Mouse (Mus musculus): ENCODE results near the gene Chst7. TPM values are rescaled to one million over a fixed set of nuclear protein-coding genes. Genes with fewer than 3 reads are reported as not detected.
A peak's percentile ranks its signal among the peaks of the same experiment; 100 is the strongest.

Gene Chst7
- total RNA-seq (2021) = 1 to 10 TPM; 2.9 to 5.6 TPM

DNA sequence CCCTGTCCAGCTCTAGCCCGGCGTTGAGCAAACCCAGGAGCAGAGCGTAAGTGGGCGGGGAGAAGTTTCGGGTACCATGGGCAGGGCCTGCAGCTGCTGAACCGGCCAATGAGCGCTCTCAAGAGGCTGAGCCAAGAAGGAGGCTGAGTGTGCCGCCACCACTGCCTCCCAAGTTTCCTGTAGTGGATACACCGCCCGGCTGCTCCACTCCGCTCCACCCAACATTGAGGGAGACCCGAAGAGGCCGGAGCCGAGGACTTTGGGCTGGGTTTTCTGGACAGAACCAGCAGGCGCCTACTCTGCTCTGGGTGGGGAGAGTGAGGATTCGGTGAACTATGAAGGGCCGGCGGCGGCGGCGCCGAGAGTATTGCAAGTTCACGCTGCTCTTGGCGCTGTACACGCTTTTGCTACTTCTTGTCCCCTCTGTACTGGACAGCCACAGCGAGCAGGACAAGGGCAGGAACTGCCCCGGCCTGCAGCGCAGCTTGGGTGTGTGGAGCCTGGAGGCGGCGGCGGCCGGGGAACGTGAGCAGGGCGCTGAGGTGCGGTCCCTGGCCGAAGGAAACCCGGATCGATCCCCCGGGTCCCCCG, at the start of gene Chst7:
Gene Chst7, plus strand, starts transcription at position 180 of the 591 bp plus-strand sequence.
- DNase-seq (ENCODE audit: extremely low spot score in 1 of 2, low spot score in 1 of 2) = peak; percentile 17 to 19

- no peak for DNase-seq (ENCODE audit: extremely low spot score in 1 of 2, low spot score in 1 of 2)
Observed at GRCm38 (mm10) chrX:20012211-20012610, 47.1 kb upstream of the Chst7 start.

- DNase-seq (ENCODE audit: extremely low spot score in 1 of 2, low spot score in 1 of 2) = no peak
Observed at GRCm38 (mm10) chrX:20020942-20021341, 38.4 kb upstream of the Chst7 start.

DNA sequence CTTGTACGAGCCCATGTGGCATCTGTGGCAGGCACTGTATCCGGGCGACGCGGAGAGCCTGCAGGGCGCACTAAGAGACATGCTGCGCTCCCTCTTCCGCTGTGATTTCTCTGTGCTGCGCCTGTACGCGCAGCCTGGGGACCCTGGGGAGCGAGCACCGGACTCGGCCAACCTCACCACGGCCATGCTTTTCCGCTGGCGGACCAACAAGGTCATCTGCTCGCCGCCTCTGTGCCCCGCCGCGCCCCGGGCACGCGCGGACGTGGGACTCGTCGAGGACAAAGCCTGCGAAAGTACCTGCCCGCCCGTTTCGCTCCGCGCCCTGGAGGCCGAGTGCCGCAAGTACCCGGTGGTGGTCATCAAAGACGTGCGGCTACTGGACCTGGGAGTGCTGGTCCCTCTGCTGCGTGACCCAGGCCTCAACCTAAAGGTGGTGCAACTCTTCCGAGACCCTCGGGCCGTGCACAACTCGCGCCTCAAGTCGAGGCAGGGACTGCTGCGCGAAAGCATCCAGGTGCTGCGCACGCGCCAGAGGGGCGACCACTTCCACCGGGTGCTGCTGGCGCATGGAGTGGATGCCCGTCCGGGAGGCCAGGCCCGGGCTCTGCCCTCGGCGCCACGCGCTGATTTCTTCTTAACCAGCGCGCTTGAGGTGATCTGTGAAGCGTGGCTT, 872 bp downstream of the Chst7 start:
- DNase-seq (ENCODE audit: extremely low spot score in 1 of 2, low spot score in 1 of 2) = peak in 1 of 2 experiments; percentile 7

DNA sequence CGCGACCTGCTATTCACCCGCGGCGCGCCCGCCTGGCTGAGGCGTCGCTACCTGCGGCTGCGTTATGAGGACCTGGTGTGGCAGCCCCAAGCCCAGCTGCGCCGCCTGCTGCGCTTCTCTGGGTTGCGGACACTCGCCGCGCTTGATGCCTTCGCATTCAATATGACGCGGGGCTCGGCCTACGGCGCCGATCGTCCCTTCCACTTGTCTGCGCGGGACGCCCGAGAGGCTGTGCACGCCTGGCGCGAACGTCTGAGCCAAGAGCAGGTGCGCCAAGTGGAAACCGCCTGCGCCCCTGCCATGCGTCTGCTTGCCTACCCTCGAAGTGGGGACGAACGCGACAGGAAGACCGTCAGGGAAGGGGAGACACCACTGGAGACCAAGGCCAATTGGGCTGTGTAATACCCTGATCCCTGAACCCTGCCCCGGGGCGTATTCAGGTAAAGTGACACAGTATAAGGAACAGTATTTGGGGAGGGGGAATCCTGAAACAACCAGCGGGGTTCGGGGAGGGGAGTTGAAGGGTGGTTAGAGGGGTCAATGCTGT, 1.5 kb downstream of the Chst7 start:
- no peak for DNase-seq (ENCODE audit: extremely low spot score in 1 of 2, low spot score in 1 of 2)

GRCm38 (mm10) chrX:20061764-20062480, 2.6 kb downstream of the Chst7 start:
- no peak for DNase-seq (ENCODE audit: extremely low spot score in 1 of 2, low spot score in 1 of 2)

DNA sequence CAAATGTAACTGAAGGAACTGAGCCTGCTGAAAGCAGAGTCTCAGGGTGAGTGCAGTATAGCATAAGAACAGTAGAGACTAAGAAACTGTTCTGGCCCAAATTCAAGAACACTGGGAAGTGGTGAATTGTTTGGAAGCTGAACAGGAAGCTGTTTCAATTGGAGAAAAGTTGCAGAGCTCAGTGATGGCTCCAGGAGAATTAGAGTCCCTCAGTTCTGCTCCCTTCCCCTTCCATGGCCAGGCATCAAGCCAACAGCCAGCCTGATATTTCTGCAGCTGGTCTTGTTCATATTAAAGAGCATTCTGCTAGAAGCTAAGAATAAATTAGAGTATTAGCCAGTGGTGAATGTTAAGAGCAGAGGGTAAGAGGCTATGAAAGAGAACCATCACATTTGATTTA, 7.3 kb downstream of the Chst7 start:
- no peak for DNase-seq (ENCODE audit: extremely low spot score in 1 of 2, low spot score in 1 of 2)

- no peak for DNase-seq (ENCODE audit: extremely low spot score in 1 of 2, low spot score in 1 of 2)
Observed at GRCm38 (mm10) chrX:20070196-20070595, 10.8 kb downstream of the Chst7 start.

GRCm38 (mm10) chrX:20117717-20118116, 58.4 kb downstream of the Chst7 start:
- DNase-seq (ENCODE audit: extremely low spot score in 1 of 2, low spot score in 1 of 2) = no peak

DNA sequence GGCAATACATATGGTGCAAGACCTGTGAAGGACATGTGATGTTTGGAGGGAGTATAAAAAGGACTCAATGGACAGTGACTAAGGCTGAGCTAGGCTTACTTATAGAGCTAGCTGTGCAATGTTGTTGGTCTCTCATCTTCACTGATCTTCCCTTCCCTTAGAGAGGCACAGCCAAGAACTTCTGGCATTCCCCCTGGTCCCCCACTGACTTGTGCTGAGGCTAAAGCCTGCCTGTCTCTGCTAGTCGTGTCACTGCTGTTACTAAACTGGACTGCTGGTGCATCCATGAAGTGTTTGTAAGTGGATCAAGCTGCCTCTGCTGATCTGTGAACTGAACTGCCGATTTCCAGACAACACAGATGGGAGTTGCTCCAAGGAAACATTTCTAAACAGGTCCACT, 66.1 kb downstream of the Chst7 start:
- no peak for DNase-seq (ENCODE audit: extremely low spot score in 1 of 2, low spot score in 1 of 2)

DNA sequence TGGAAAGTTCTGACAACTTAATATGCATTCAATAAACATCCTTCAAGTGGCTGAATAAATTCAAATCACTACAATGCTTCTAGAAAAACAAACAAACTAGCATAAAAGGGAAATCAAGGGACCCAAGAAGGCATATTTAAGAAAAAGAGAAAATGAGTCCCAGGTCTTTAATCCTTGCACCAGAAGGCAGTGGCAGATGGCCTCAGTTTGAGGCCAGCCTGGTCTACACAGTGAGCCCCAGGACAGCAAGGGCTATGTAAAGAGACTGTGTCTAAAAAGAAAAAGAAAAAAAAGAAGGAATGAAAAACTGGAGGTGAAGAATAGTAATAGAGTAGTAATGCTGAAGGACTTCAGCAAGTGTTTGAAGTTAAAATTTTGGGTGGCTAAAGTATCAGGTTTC, 69.6 kb downstream of the Chst7 start:
- no peak for DNase-seq (ENCODE audit: extremely low spot score in 1 of 2, low spot score in 1 of 2)

DNA sequence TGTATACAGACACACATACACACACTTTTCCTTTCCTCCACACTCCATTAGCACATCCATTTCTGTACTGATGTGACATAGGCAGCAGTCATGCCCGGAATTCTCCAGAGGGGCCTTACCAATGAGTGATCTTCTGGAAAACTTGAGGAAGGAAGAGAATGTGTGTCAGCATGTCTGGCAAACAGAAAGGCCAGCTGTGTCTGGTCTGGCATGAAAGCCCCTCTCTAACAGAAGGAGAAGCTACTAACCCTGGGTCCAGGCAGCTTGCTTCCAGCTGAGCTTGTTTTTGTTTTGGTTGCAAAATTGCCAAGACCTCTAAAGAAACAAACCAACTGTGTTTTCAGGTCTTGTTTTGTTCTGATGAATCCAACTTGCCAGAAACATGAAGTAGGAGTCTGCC, 70.1 kb downstream of the Chst7 start:
- no peak for DNase-seq (ENCODE audit: extremely low spot score in 1 of 2, low spot score in 1 of 2)

Other genes starting within 250 kb of the Chst7 start
- gene Slc9a7, start 232.2 kb downstream of the Chst7 start, total RNA-seq (2021) = 10 to 100 TPM; 63.4 to 64.5 TPM